Mouse (Mus musculus): ENCODE measurements at regions not wholly inside any gene's neighbourhood (a gene's known extent, or its start where the extent isn't known, plus 50 kb on each side); places are given as distances from the start of the nearest gene placed in this dataset.

- H3K9ac ChIP-seq = no peak overlapping the region
- no peak overlapping the region for H3K4me2 ChIP-seq (replicated peaks)
- H3K27me3 ChIP-seq = no peaks in the 10 kb centered on the region
- no peaks in the 10 kb centered on the region for H3K4me1 ChIP-seq
- no peaks in the 10 kb centered on the region for H3K36me3 ChIP-seq
- H3K27ac ChIP-seq = no peak overlapping the region
- no peaks in the 10 kb centered on the region for H3K9me3 ChIP-seq
- 83% methylated on average over 1 of the region's 1 CpGs for WGBS
- no peak for ATAC-seq (ENCODE audit: low FRiP score, low read depth)
- H3K4me3 ChIP-seq = no peak overlapping the region
Observed at GRCm38 (mm10) chr8:76038526-76038925, 590.0 kb downstream of the Iqcm start.

GRCm38 (mm10) chr8:76052003-76052402 lies 603.5 kb downstream of the Iqcm start:
- no peaks in the 10 kb centered on the region for H3K36me3 ChIP-seq
- no peaks in the 10 kb centered on the region for H3K4me1 ChIP-seq
- H3K27ac ChIP-seq = no peak overlapping the region
- H3K9ac ChIP-seq = no peak overlapping the region
- H3K9me3 ChIP-seq = no peaks in the 10 kb centered on the region
- H3K4me2 ChIP-seq (replicated peaks) = no peak overlapping the region
- no peak for ATAC-seq (ENCODE audit: low FRiP score, low read depth)
- H3K4me3 ChIP-seq = no peak overlapping the region
- WGBS = 85% methylated on average over 4 of the region's 4 CpGs
- H3K27me3 ChIP-seq = no peaks in the 10 kb centered on the region

GRCm38 (mm10) chr8:76067721-76068120 lies 619.2 kb downstream of the Iqcm start:
- Histone ChIP-seq H3K9ac (no peak overlapping the region), H3K4me3 (no peak overlapping the region), H3K27me3 (no peaks in the 10 kb centered on the region), H3K4me2 (replicated peaks) (no peak overlapping the region), H3K9me3 (no peaks in the 10 kb centered on the region), H3K4me1 (0 out of 2 replicates have a peak, but pooled peaks cover 2% of the 10 kb centered on the region), H3K27ac (no peak overlapping the region), H3K36me3 (no peaks in the 10 kb centered on the region)
- no peak for ATAC-seq (ENCODE audit: low FRiP score, low read depth)
- WGBS = 8% methylated on average over 2 of the region's 2 CpGs

- Histone ChIP-seq H3K4me2 (replicated peaks) (no peak overlapping the region), H3K36me3 (no peaks in the 10 kb centered on the region), H3K4me3 (no peak overlapping the region), H3K9me3 (no peaks in the 10 kb centered on the region), H3K9ac (no peak overlapping the region), H3K4me1 (0 out of 2 replicates have a peak, but pooled peaks cover 3% of the 10 kb centered on the region), H3K27me3 (no peaks in the 10 kb centered on the region), H3K27ac (no peak overlapping the region)
- 36% methylated on average over 3 of the region's 3 CpGs for WGBS
- ATAC-seq (ENCODE audit: low FRiP score, low read depth) = peak; percentile 61; the same call in 1 of the 2 replicates
Observed at GRCm38 (mm10) chr8:76072671-76073351, 624.3 kb downstream of the Iqcm start.

- Histone ChIP-seq H3K27ac (no peak overlapping the region), H3K9ac (no peak overlapping the region), H3K4me3 (no peak overlapping the region), H3K36me3 (no peaks in the 10 kb centered on the region), H3K4me1 (no peaks in the 10 kb centered on the region), H3K4me2 (replicated peaks) (no peak overlapping the region), H3K27me3 (no peaks in the 10 kb centered on the region), H3K9me3 (no peaks in the 10 kb centered on the region)
- 77% methylated on average over 4 of the region's 4 CpGs for WGBS
- no peak for ATAC-seq (ENCODE audit: low FRiP score, low read depth)
Observed at GRCm38 (mm10) chr8:76120587-76121145, 672.2 kb downstream of the Iqcm start.

- Histone ChIP-seq H3K9ac (no peak overlapping the region), H3K27ac (no peak overlapping the region), H3K4me1 (no peaks in the 10 kb centered on the region), H3K9me3 (no peaks in the 10 kb centered on the region), H3K4me2 (replicated peaks) (no peak overlapping the region), H3K36me3 (no peaks in the 10 kb centered on the region), H3K4me3 (no peak overlapping the region), H3K27me3 (no peaks in the 10 kb centered on the region)
- no peak for ATAC-seq (ENCODE audit: low FRiP score, low read depth)
- WGBS = 66% methylated on average over 2 of the region's 2 CpGs
Observed at GRCm38 (mm10) chr8:76127486-76127885, 679.0 kb downstream of the Iqcm start.

GRCm38 (mm10) chr8:76137219-76137618 lies 688.7 kb downstream of the Iqcm start:
- ATAC-seq (ENCODE audit: low FRiP score, low read depth) = no peak

GRCm38 (mm10) chr8:76148681-76149080 lies 700.2 kb downstream of the Iqcm start:
- H3K4me3 ChIP-seq = no peak overlapping the region
- no peaks in the 10 kb centered on the region for H3K36me3 ChIP-seq
- 46% methylated on average over 4 of the region's 4 CpGs for WGBS
- H3K4me2 ChIP-seq (replicated peaks) = no peak overlapping the region
- no peak for ATAC-seq (ENCODE audit: low FRiP score, low read depth)
- H3K4me1 ChIP-seq = peaks cover 5% of the 10 kb centered on the region; the same call in 1 of the 2 replicates
- no peak overlapping the region for H3K9ac ChIP-seq
- H3K9me3 ChIP-seq = no peaks in the 10 kb centered on the region
- H3K27ac ChIP-seq = no peak overlapping the region
- H3K27me3 ChIP-seq = no peaks in the 10 kb centered on the region

More at GRCm38 (mm10) chr8:76137219-76137618, 688.7 kb downstream of the Iqcm start:
- no peak overlapping the region for H3K4me2 ChIP-seq (replicated peaks)
- no peaks in the 10 kb centered on the region for H3K9me3 ChIP-seq
- H3K27ac ChIP-seq = no peak overlapping the region
- H3K36me3 ChIP-seq = no peaks in the 10 kb centered on the region
- H3K9ac ChIP-seq = no peak overlapping the region
- 60% methylated on average over 4 of the region's 4 CpGs for WGBS
- no peak overlapping the region for H3K4me3 ChIP-seq
- no peaks in the 10 kb centered on the region for H3K27me3 ChIP-seq
- H3K4me1 ChIP-seq = no peaks in the 10 kb centered on the region

GRCm38 (mm10) chr8:76182520-76182919 lies 716.7 kb upstream of the Nr3c2 start:
- 84% methylated on average over 3 of the region's 3 CpGs for whole genome bisulfite sequencing
- H3K4me2 ChIP-seq (replicated peaks) = no peak overlapping the region
- H3K27ac ChIP-seq = no peak overlapping the region
- no peaks in the 10 kb centered on the region for H3K27me3 ChIP-seq
- H3K9ac ChIP-seq = no peak overlapping the region
- H3K9me3 ChIP-seq = no peaks in the 10 kb centered on the region
- no peak for ATAC-seq (ENCODE audit: low FRiP score, low read depth)
- H3K36me3 ChIP-seq = no peaks in the 10 kb centered on the region
- no peak overlapping the region for H3K4me3 ChIP-seq
- H3K4me1 ChIP-seq = no peaks in the 10 kb centered on the region

- ATAC-seq (ENCODE audit: low FRiP score, low read depth) = no peak
- no peak overlapping the region for H3K27ac ChIP-seq
- H3K36me3 ChIP-seq = no peaks in the 10 kb centered on the region
- no peaks in the 10 kb centered on the region for H3K4me1 ChIP-seq
- no peaks in the 10 kb centered on the region for H3K9me3 ChIP-seq
- no peak overlapping the region for H3K4me3 ChIP-seq
- H3K27me3 ChIP-seq = no peaks in the 10 kb centered on the region
- H3K9ac ChIP-seq = no peak overlapping the region
- no peak overlapping the region for H3K4me2 ChIP-seq (replicated peaks)
Observed at GRCm38 (mm10) chr8:76183836-76184235, 715.4 kb upstream of the Nr3c2 start.

GRCm38 (mm10) chr8:76187293-76187692 lies 711.9 kb upstream of the Nr3c2 start:
- 81% methylated on average over 5 of the region's 5 CpGs for WGBS
- H3K36me3 ChIP-seq = no peaks in the 10 kb centered on the region
- H3K27ac ChIP-seq = no peak overlapping the region
- H3K9ac ChIP-seq = no peak overlapping the region
- no peak overlapping the region for H3K4me2 ChIP-seq (replicated peaks)
- no peaks in the 10 kb centered on the region for H3K4me1 ChIP-seq
- ATAC-seq (ENCODE audit: low FRiP score, low read depth) = no peak
- no peaks in the 10 kb centered on the region for H3K9me3 ChIP-seq
- H3K27me3 ChIP-seq = no peaks in the 10 kb centered on the region
- H3K4me3 ChIP-seq = no peak overlapping the region

GRCm38 (mm10) chr8:76211891-76212290 lies 687.4 kb upstream of the Nr3c2 start:
- ATAC-seq (ENCODE audit: low FRiP score, low read depth) = no peak
- H3K4me3 ChIP-seq = no peak overlapping the region
- no peaks in the 10 kb centered on the region for H3K9me3 ChIP-seq
- no peak overlapping the region for H3K27ac ChIP-seq
- no peaks in the 10 kb centered on the region for H3K4me1 ChIP-seq
- H3K4me2 ChIP-seq (replicated peaks) = no peak overlapping the region
- 85% methylated on average over 4 of the region's 4 CpGs for WGBS
- H3K36me3 ChIP-seq = no peaks in the 10 kb centered on the region
- no peak overlapping the region for H3K9ac ChIP-seq
- no peaks in the 10 kb centered on the region for H3K27me3 ChIP-seq

All from limb, embryonic 13.5 days (tissue).